Mouse (Mus musculus) embryo, embryonic 10.5 days (tissue): Measurements from ENCODE around the gene Slc5a9.
A peak's percentile ranks its signal among the peaks of the same experiment; 100 is the strongest.
"Not testable (repeated sequence)": the region's sequence is repeated elsewhere in the genome, so short reads cannot be mapped to it uniquely, and the experiment has no call there.

Experiments used
- DNase-seq: peaks from one replicate; pipeline ENCODE4 v3.0.0-alpha.2; 2015; ENCODE audit warnings: low spot score

Gene Slc5a9

DNA sequence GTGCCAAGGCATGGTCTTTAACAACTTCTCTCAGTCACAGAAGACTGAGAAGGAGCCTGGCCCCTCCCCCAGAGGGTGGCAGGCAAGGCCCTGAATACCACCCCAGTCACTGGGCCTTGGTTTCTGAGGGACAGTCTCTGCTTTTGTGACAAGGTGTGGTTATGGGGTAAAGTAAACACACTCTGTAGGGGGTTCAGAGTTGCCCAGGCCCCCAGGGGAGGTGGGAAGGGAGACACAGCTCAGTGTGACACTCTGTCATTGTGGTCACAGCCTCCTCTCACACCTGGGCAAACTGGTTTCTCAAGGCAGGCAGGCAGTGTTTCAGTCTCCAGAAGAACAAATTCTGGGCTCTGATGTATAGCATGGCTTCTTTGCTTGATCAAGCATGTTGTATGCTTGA lies at the start of gene Slc5a9:
Gene Slc5a9 (minus strand): TSS at position 144 of the 400 bp plus-strand sequence.
- no peak for DNase-seq

DNA sequence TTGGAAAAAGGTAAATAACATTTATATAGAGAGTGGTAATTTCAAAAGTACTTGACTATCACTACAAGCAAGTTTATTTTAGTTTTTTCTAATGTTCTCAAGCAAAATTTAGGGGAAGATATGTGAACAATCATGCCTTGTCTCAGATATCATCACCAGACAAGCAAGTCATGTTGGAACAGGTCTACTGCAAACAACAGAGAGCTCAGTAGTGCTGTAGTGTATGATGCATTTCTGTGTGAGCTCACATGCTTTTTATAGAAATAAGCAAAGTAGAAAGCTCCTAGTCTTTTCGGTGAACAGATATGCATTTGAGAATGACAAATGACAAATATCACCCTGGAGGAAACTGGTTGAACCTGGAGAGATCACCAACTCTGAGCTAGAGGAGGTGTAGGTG lies 16.4 kb upstream of the Slc5a9 start, which contains the start of gene Skint8:
Gene Skint8 (plus strand): TSS at position 301 of the 400 bp plus-strand sequence.
- DNase-seq: no peak

DNA sequence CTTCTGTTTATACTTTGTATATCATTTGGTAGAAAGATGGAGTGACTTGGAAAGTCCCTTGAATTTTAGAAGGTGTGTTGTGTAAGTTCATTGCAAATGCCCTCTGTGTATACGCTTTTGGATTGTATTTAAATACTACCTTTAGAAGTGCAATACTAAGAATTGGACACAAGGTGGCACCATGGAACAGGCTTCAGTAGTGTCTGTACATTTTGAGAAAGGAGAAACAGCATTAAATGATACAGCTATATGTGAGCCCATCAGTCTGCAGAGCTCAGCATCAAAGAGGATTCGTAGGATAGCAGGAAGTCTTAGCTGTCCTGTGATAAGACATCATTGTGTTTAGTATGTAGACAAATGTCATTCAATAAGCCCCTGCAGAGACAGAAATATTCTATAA lies 5.2 kb upstream of the Slc5a9 start:
- DNase-seq: peak; percentile 75

DNA sequence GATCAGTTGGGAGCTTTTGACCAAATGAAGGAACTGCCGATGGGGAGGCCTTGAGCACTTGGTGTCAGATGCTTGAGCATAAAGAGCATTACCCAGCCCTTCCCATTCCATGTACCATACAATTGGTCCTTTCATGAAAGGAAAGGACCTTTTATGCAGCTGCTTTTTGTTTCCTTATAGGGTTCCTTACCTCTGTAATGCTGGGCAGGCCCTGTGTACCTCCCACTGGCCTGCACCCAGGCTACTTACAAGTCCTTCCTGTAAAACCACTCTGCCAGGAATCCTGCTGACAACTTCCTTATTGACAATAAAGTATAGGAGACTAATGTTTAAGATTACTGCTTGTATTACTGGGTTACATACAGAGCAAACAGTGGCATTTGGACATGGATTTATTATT lies 1.2 kb downstream of the Slc5a9 start:
- no peak for DNase-seq

DNA sequence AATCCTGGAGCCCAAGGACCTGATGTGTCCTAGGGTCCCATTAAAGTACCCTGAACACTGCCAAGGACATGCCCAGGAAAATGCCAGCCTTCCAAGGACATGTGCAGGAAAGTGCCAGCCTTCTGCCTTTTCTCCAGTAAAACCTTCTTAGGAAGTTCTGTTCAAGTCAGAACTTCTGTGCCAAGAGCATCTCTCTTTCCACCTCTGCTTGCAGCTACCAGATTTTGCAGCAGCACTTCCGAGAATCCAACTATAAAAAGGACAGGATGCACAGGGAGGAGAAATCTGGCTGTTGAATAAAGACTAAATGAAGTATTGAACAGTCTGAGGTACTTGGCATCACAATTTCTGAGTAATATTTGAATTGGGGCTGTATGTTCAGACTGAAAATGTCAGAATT lies 2.2 kb downstream of the Slc5a9 start:
- DNase-seq: not testable (repeated sequence)

- DNase-seq: no peak
Measured at GRCm38 (mm10) chr4:111898566-111898965, 4.2 kb downstream of the Slc5a9 start.

DNA sequence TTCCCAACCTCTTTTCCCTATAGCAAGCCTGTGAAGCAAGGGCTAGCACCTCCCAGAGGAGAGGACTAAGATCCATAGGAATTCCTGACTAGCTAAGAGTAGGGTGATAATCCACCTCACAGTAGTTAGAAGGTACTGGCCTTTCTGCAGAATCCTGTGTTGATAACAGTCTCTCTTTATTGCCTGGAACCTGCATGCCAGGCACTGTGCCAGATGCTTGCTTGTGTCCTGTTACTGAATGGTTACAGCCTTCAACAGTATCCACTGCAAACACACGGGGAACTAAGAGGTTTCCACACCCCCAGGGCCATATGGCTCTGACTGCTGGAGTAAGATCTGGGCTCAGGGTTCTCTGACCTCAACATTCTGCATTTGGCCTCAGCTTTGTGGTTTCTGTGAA lies 5.0 kb downstream of the Slc5a9 start:
- no peak for DNase-seq

DNA sequence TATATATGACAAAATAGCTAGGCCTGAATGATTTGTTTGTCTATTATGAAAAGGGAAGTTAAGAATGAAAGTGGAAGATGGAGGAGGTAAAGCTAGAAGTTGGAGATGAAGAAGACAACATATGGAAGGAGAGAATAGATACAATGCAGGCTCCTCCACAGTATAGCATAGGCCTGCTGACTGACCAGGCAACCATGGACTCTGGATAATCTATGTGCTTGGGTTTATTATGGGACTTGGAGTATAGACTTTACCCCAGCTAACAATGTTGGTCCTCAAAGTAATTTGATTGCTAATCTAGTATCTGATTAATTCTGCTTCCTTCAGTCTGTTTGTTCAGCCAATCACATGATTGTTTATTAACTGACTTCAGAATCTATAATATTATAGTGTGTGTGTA lies 10.6 kb downstream of the Slc5a9 start:
- no peak for DNase-seq

- DNase-seq: peak; percentile 88
Measured at GRCm38 (mm10) chr4:111886607-111887006, 16.1 kb downstream of the Slc5a9 start.

DNA sequence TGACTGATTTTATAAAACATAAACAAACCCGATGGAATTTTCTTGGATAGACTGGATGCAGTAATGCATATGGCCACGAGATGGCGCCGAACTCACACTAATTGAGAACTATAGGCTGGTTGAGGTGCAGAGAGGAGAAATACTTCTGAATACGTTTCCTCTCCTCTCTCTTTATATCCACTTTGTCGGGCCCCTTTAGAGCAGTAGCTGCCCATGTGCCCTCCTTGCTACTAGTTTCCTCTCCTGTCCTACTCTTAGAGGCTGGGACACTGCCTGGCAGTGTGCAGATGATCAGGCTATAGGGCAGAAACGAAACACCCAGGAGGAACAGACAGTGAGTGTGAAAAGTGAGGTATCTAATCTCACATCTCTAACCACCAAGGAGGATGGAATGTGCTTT lies 16.7 kb downstream of the Slc5a9 start:
- DNase-seq: peak; percentile 84

DNA sequence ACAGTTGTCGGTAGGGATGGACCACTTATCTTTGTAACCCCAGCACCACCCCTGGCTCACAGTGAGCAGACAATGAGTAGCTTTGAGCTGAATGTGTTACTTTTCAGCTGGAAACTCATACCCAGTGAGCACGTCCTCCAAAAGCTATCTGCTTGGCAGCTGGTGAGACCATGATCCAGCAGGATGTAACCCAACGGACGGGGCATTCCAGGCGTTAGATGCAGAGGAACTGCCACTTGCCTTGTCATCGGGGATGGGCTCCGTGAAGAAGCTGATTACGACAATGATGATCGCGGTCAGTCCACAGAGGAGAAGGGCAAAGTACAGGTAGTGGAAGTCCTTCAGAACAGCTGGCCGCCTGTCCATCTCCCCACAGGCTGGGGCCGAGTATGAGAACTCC lies 19.2 kb downstream of the Slc5a9 start:
- no peak for DNase-seq

DNA sequence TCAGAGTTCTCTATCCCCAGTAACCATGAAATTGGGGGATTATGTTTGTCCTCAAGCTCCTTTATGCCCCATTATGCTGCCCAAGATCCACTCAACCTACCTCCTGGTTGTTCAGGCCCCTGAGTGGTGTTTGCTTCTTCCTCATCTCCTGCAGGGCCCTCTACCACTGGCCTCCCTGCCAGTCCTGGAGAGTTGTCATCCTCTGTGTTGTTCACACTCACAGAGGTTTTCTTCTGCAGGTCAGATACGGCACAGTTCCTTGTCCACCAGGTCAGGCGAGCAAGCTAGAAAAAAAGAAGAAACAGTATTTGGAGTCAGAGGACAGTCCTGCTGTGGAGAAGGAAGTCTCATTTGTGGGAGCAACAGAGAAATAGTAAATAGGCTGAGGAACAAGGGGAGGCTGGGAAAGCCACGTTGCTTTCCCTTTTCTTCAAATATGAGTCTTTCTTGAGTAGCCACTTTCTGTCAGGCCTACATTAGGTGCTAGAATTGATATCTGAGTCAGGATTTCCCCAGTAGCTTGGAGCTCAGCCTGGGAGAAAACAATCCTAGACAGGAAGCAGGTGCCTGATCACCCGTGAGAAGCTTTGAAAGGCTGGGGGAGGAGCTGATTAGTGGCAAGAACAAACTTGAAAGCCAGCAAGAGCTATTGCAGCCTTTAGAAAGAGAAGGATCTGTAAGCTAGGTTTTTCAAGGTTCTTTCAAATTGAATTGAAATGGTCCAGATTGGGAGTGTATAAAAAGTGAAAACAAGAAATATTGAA lies 22.4 kb downstream of the Slc5a9 start:
- peak; percentile 13 for DNase-seq

- DNase-seq: no peak
Measured at GRCm38 (mm10) chr4:111867743-111868401, 34.8 kb downstream of the Slc5a9 start.

GRCm38 (mm10) chr4:111866701-111867100 lies 36.0 kb downstream of the Slc5a9 start:
- DNase-seq: no peak

DNA sequence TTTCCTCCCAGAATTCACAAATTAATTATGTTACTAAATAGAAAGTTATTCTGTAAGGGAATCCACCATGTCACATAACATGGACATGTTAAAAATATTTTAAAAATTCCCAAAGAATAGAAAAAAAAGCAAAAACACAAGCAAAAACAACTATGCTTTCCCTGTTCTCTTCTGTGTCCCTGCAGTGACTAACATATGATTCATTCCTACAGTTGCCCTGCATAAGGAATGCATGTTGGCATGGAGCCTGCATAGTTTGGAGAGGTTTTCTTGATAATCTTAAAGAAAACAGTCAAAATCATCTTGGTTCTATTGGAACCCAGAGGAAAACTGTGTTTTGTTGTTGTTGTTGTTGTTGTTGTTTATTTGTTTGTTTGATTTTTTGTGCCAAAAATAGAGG lies 50.1 kb downstream of the Slc5a9 start:
- no peak for DNase-seq

- DNase-seq: no peak
Measured at GRCm38 (mm10) chr4:111838882-111839281, 63.8 kb downstream of the Slc5a9 start.
